Mouse (Mus musculus): ENCODE measurements around the gene Slc41a3. TPM values are rescaled to one million over a fixed set of nuclear protein-coding genes. Genes with fewer than 3 reads are reported as not detected.

Slc41a3 gene
- polyA plus RNA-seq, 1 experiment from 2014 or later, result 7.3 TPM

DNA sequence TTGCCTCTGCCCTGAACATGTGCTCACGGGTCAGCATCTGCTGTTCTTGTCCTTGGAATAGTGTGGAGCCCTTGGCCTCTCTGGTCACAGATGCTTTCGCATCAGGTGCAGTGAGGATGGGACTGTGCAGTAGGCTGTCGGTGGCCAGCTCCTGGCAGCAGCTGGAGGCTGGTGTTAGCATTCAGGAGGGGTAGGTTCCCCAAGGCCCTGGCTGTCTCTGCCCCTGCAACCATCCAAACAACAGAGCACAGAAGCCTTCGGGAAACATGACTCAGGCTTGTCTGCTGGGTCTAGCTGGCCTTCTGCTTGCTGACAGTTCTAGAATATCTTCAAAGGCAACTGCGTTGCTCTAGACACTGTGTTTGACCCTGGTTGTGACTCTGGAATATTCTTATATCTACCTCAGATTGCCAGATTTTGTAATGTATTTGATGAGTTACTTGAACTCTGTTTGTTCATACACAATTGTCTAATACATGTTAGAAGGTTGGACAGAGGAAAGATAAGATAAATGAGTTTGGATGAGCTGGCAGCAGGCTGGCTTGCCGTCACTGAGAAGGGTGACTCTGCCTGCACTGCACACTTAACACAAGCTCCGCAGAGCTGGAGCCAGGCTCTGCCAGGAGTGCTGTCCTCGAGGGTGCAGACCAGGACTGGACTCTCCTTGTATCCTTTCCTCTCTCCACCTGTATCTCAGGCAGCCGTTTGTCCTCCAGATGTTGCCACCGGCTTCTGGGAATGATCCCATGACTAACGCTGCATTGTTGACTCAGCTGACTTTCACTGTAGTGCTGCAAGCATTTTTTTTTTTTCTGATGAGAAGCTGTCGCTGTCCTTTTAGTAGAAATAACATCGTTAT lies 38.9 kb upstream of the Slc41a3 start:
- H3K27ac ChIP-seq (ENCODE audit: low read length), result no peak overlapping the region
- no peak overlapping the region for H3K4me2 ChIP-seq (replicated peaks; ENCODE audit: low read depth, low read length)
- no peak for ATAC-seq (ENCODE audit: insufficient number of reproducible peaks, insufficient read depth, low FRiP score, low read depth)
- H3K4me1 ChIP-seq (ENCODE audit: control insufficient read depth, insufficient read depth, low read length), result no peaks in the 10 kb centered on the region
- H3K9ac ChIP-seq (replicated peaks; ENCODE audit: low read depth, low read length), result no peak overlapping the region
- no peaks in the 10 kb centered on the region for H3K36me3 ChIP-seq (ENCODE audit: control insufficient read depth, insufficient read depth, low read length)
- no peak overlapping the region for H3K4me3 ChIP-seq (ENCODE audit: low read depth, low read length)
- no peaks in the 10 kb centered on the region for H3K27me3 ChIP-seq (ENCODE audit: control insufficient read depth, insufficient read depth, low read length)
- 49% methylated on average over 13 of the region's 13 CpGs for WGBS
- no peaks in the 10 kb centered on the region for H3K9me3 ChIP-seq (ENCODE audit: control insufficient read depth, low read depth, low read length)

DNA sequence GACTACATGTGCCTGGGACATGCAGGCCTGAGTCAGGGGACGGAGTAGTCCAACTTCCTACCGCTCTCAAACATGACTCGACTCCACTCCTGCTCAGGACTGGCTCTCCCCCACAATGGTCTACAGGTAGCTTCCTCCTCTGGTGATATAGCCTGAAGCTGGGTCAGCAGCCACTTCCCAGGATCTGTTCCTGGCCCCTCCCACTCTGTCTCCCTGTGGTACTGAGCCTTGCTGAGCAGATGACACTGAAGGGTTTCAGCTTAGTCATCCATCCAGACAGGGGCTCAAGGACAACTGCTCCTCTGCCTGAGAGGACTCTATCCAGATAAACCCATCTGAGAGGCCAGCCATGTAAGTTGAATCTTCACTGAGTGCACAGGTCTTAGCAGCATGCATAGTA lies 37.0 kb upstream of the Slc41a3 start:
- no peak overlapping the region for H3K9ac ChIP-seq (replicated peaks; ENCODE audit: low read depth, low read length)
- WGBS, result 95% methylated on average over 3 of the region's 3 CpGs

DNA sequence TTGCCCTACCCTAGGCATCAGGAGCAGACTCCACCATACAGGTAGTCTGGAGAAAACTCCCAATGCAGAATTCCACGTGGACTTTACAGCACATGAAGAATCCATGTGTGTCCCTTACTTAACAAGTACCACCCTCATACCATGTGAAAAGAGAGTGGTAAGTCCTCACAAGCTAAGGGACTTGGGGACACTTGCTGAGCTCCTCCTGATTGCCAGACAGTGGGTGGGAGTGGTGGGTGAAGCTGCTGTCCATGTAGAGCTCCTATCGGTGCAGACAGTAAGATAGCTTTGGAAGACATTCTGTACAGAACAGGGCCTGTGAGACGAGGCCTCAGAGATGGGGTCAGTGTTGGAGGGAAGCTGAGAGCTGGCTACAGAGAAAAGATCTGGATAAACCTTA lies 36.6 kb upstream of the Slc41a3 start:
- H3K27ac ChIP-seq (ENCODE audit: low read length), result no peak overlapping the region
- no peaks in the 10 kb centered on the region for H3K9me3 ChIP-seq (ENCODE audit: control insufficient read depth, low read depth, low read length)
- no peaks in the 10 kb centered on the region for H3K27me3 ChIP-seq (ENCODE audit: control insufficient read depth, insufficient read depth, low read length)
- 79% methylated on average over 3 of the region's 3 CpGs for WGBS
- no peak for ATAC-seq (ENCODE audit: insufficient number of reproducible peaks, insufficient read depth, low FRiP score, low read depth)
- no peaks in the 10 kb centered on the region for H3K36me3 ChIP-seq (ENCODE audit: control insufficient read depth, insufficient read depth, low read length)
- H3K4me1 ChIP-seq (ENCODE audit: control insufficient read depth, insufficient read depth, low read length), result no peaks in the 10 kb centered on the region
- no peak overlapping the region for H3K4me3 ChIP-seq (ENCODE audit: low read depth, low read length)
- H3K4me2 ChIP-seq (replicated peaks; ENCODE audit: low read depth, low read length), result no peak overlapping the region
- no peak overlapping the region for H3K9ac ChIP-seq (replicated peaks; ENCODE audit: low read depth, low read length)

More for the DNA sequence above, 37.0 kb upstream of the Slc41a3 start:
- no peaks in the 10 kb centered on the region for H3K4me1 ChIP-seq (ENCODE audit: control insufficient read depth, insufficient read depth, low read length)
- H3K36me3 ChIP-seq (ENCODE audit: control insufficient read depth, insufficient read depth, low read length), result no peaks in the 10 kb centered on the region
- H3K9me3 ChIP-seq (ENCODE audit: control insufficient read depth, low read depth, low read length), result no peaks in the 10 kb centered on the region
- no peak overlapping the region for H3K27ac ChIP-seq (ENCODE audit: low read length)
- no peak overlapping the region for H3K4me2 ChIP-seq (replicated peaks; ENCODE audit: low read depth, low read length)
- no peak for ATAC-seq (ENCODE audit: insufficient number of reproducible peaks, insufficient read depth, low FRiP score, low read depth)
- no peak overlapping the region for H3K4me3 ChIP-seq (ENCODE audit: low read depth, low read length)
- no peaks in the 10 kb centered on the region for H3K27me3 ChIP-seq (ENCODE audit: control insufficient read depth, insufficient read depth, low read length)

GRCm38 (mm10) chr6:90568721-90569120 lies 35.8 kb upstream of the Slc41a3 start:
- Histone ChIP-seq H3K9me3 (ENCODE audit: control insufficient read depth, low read depth, low read length) (no peaks in the 10 kb centered on the region), H3K9ac (replicated peaks; ENCODE audit: low read depth, low read length) (no peak overlapping the region), H3K27me3 (ENCODE audit: control insufficient read depth, insufficient read depth, low read length) (no peaks in the 10 kb centered on the region), H3K27ac (ENCODE audit: low read length) (no peak overlapping the region), H3K4me3 (ENCODE audit: low read depth, low read length) (no peak overlapping the region), H3K4me2 (replicated peaks; ENCODE audit: low read depth, low read length) (no peak overlapping the region), H3K36me3 (ENCODE audit: control insufficient read depth, insufficient read depth, low read length) (no peaks in the 10 kb centered on the region), H3K4me1 (ENCODE audit: control insufficient read depth, insufficient read depth, low read length) (no peaks in the 10 kb centered on the region)
- WGBS, result 87% methylated on average over 4 of the region's 4 CpGs
- no peak for ATAC-seq (ENCODE audit: insufficient number of reproducible peaks, insufficient read depth, low FRiP score, low read depth)

DNA sequence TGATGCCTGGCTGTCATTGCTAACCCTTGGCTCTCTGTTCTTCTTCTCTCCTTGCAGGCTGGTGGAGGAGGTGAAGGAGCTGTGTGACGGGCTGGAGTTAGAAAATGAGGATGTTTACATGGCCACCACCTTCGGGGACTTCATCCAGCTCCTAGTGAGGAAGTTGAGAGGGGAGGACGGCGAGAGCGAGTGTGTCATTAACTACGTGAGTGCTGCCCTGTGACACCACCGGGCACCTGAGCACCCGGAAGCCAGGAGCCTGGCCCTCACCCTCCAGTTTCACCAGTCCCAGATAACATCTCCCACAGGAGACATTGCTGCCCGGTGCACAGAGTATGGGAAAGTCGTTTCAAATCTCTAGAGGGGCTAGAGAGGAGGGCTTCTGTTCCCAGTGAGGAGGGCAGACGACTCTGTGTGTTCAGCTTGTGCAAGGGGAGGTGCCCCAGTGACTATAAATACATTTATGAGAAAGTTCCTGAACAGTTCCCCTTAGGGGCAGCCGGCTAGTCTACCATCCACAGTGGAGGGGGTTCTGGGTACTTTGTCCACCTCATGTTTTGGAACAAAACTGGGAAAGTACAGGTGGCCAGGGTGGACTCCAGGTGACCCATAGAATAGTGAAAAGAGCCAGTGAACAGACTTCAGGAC lies 34.7 kb upstream of the Slc41a3 start:
- WGBS, result 58% methylated on average over 12 of the region's 12 CpGs
- Histone ChIP-seq H3K27ac (ENCODE audit: low read length) (no peak overlapping the region), H3K9me3 (ENCODE audit: control insufficient read depth, low read depth, low read length) (no peaks in the 10 kb centered on the region), H3K4me1 (ENCODE audit: control insufficient read depth, insufficient read depth, low read length) (no peaks in the 10 kb centered on the region), H3K4me3 (ENCODE audit: low read depth, low read length) (no peak overlapping the region), H3K27me3 (ENCODE audit: control insufficient read depth, insufficient read depth, low read length) (no peaks in the 10 kb centered on the region), H3K36me3 (ENCODE audit: control insufficient read depth, insufficient read depth, low read length) (no peaks in the 10 kb centered on the region), H3K9ac (replicated peaks; ENCODE audit: low read depth, low read length) (no peak overlapping the region), H3K4me2 (replicated peaks; ENCODE audit: low read depth, low read length) (no peak overlapping the region)
- ATAC-seq (ENCODE audit: insufficient number of reproducible peaks, insufficient read depth, low FRiP score, low read depth), result no peak

GRCm38 (mm10) chr6:90570392-90570791 lies 34.1 kb upstream of the Slc41a3 start:
- ATAC-seq (ENCODE audit: insufficient number of reproducible peaks, insufficient read depth, low FRiP score, low read depth), result no peak
- H3K36me3 ChIP-seq (ENCODE audit: control insufficient read depth, insufficient read depth, low read length), result no peaks in the 10 kb centered on the region

DNA sequence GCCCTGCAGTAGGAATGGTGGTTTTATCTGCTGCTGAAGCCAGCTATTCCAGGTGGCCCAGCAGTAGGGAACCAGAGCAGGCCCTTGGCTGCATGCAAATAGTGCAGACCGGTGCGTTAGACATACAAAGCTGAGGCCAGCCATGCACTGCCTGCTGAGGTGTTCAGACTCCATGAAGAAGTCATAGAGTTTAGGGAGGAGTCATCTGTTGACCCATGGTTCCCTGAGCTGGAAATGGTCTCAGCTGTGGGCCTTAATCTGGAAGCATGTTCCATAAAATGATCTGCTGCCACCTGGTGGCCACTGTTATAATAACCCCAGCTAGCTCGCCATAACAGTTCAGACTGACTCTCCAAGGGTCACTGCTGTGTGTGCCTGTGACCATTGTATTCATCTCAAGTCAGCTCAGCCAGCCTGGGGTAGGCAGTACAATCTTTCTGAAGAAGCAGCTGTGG lies 29.2 kb upstream of the Slc41a3 start:
- no peak overlapping the region for H3K27ac ChIP-seq (ENCODE audit: low read length)
- H3K4me3 ChIP-seq (ENCODE audit: low read depth, low read length), result no peak overlapping the region
- no peak overlapping the region for H3K4me2 ChIP-seq (replicated peaks; ENCODE audit: low read depth, low read length)
- WGBS, result 40% methylated on average over 3 of the region's 3 CpGs
- H3K27me3 ChIP-seq (ENCODE audit: control insufficient read depth, insufficient read depth, low read length), result no peaks in the 10 kb centered on the region
- no peaks in the 10 kb centered on the region for H3K36me3 ChIP-seq (ENCODE audit: control insufficient read depth, insufficient read depth, low read length)
- no peaks in the 10 kb centered on the region for H3K9me3 ChIP-seq (ENCODE audit: control insufficient read depth, low read depth, low read length)
- peak; percentile 44; the same call in 1 of the 2 replicates for ATAC-seq (ENCODE audit: insufficient number of reproducible peaks, insufficient read depth, low FRiP score, low read depth)
- no peaks in the 10 kb centered on the region for H3K4me1 ChIP-seq (ENCODE audit: control insufficient read depth, insufficient read depth, low read length)
- H3K9ac ChIP-seq (replicated peaks; ENCODE audit: low read depth, low read length), result no peak overlapping the region

More at GRCm38 (mm10) chr6:90570392-90570791, 34.1 kb upstream of the Slc41a3 start:
- no peak overlapping the region for H3K4me2 ChIP-seq (replicated peaks; ENCODE audit: low read depth, low read length)
- H3K4me1 ChIP-seq (ENCODE audit: control insufficient read depth, insufficient read depth, low read length), result no peaks in the 10 kb centered on the region
- 63% methylated on average over 8 of the region's 8 CpGs for WGBS
- no peak overlapping the region for H3K4me3 ChIP-seq (ENCODE audit: low read depth, low read length)
- H3K9ac ChIP-seq (replicated peaks; ENCODE audit: low read depth, low read length), result no peak overlapping the region
- H3K9me3 ChIP-seq (ENCODE audit: control insufficient read depth, low read depth, low read length), result no peaks in the 10 kb centered on the region
- no peaks in the 10 kb centered on the region for H3K27me3 ChIP-seq (ENCODE audit: control insufficient read depth, insufficient read depth, low read length)
- no peak overlapping the region for H3K27ac ChIP-seq (ENCODE audit: low read length)

- no peak for ATAC-seq (ENCODE audit: insufficient number of reproducible peaks, insufficient read depth, low FRiP score, low read depth)
- H3K9me3 ChIP-seq (ENCODE audit: control insufficient read depth, low read depth, low read length), result no peaks in the 10 kb centered on the region
- WGBS, result 49% methylated on average over 3 of the region's 3 CpGs
Observed at GRCm38 (mm10) chr6:90578174-90578573, 26.4 kb upstream of the Slc41a3 start.

More at GRCm38 (mm10) chr6:90578174-90578573, 26.4 kb upstream of the Slc41a3 start:
- no peak overlapping the region for H3K27ac ChIP-seq (ENCODE audit: low read length)
- no peak overlapping the region for H3K4me2 ChIP-seq (replicated peaks; ENCODE audit: low read depth, low read length)
- H3K9ac ChIP-seq (replicated peaks; ENCODE audit: low read depth, low read length), result no peak overlapping the region
- H3K36me3 ChIP-seq (ENCODE audit: control insufficient read depth, insufficient read depth, low read length), result no peaks in the 10 kb centered on the region
- no peak overlapping the region for H3K4me3 ChIP-seq (ENCODE audit: low read depth, low read length)
- no peaks in the 10 kb centered on the region for H3K4me1 ChIP-seq (ENCODE audit: control insufficient read depth, insufficient read depth, low read length)
- no peaks in the 10 kb centered on the region for H3K27me3 ChIP-seq (ENCODE audit: control insufficient read depth, insufficient read depth, low read length)
